Mouse (Mus musculus): ENCODE results near the gene Rhbdl3. TPM values are rescaled to one million over a fixed set of nuclear protein-coding genes. Genes with fewer than 3 reads are reported as not detected.

Gene Rhbdl3
- polyA plus RNA-seq, 1 experiment from 2014 or later, result 0.56 TPM

Other genes starting within 250 kb of the Rhbdl3 start
- 52.8 and 62.3 TPM in 2 replicates for gene Crlf3, start 219.9 kb upstream of the Rhbdl3 start, polyA plus RNA-seq (2014; fragmentation: Nextera tagmentation; extraction: Ambion mirVana)
- 23.4 and 25.6 TPM in 2 replicates for gene Atad5, start 211.5 kb upstream of the Rhbdl3 start, polyA plus RNA-seq (2014; fragmentation: Nextera tagmentation; extraction: Ambion mirVana)
- 30.6 and 33.8 TPM in 2 replicates for gene Tefm, start 158.7 kb upstream of the Rhbdl3 start, polyA plus RNA-seq (2014; fragmentation: Nextera tagmentation; extraction: Ambion mirVana)
- gene Adap2, start 146.8 kb upstream of the Rhbdl3 start, polyA plus RNA-seq (2014; fragmentation: Nextera tagmentation; extraction: Ambion mirVana), result 0.67 and 0.68 TPM in 2 replicates
- gene Rnf135, start 117.1 kb upstream of the Rhbdl3 start, polyA plus RNA-seq (2014; fragmentation: Nextera tagmentation; extraction: Ambion mirVana), result 2.8 and 3.8 TPM in 2 replicates
- 55.7 and 59.1 TPM in 2 replicates for gene Rhot1, start 91.9 kb upstream of the Rhbdl3 start, polyA plus RNA-seq (2014; fragmentation: Nextera tagmentation; extraction: Ambion mirVana)
- 23.2 and 25.9 TPM in 2 replicates for gene 5730455P16Rik, start 77.1 kb downstream of the Rhbdl3 start, polyA plus RNA-seq (2014; fragmentation: Nextera tagmentation; extraction: Ambion mirVana)
- gene Zfp207, start 82.4 kb downstream of the Rhbdl3 start, polyA plus RNA-seq (2014; fragmentation: Nextera tagmentation; extraction: Ambion mirVana), result 343 and 367 TPM in 2 replicates
- 316 and 334 TPM in 2 replicates for gene Psmd11, start 127.7 kb downstream of the Rhbdl3 start, polyA plus RNA-seq (2014; fragmentation: Nextera tagmentation; extraction: Ambion mirVana)
- gene Cdk5r1, start 176.1 kb downstream of the Rhbdl3 start, polyA plus RNA-seq (2014; fragmentation: Nextera tagmentation; extraction: Ambion mirVana), result 1.9 and 2.1 TPM in 2 replicates